Mouse (Mus musculus): ENCODE results near the gene Scn4b. TPM values are rescaled to one million over a fixed set of nuclear protein-coding genes. Genes with fewer than 3 reads are reported as not detected.

Gene Scn4b
- 17.4 and 32.4 TPM in 2 replicates for polyA plus RNA-seq (2012; rRNA removed)

GRCm38 (mm10) chr9:45138191-45139032 is at the start of gene Scn4b:
Gene Scn4b, plus strand, starts transcription at chr9:45138395.
- peak in 1 of 2 experiments; percentile 55 for DNase-seq (ENCODE audit: extremely low spot score in 1 of 2, low spot score in 1 of 2)

GRCm38 (mm10) chr9:45090811-45091210 is 47.4 kb upstream of the Scn4b start:
- no peak for DNase-seq (ENCODE audit: extremely low spot score in 1 of 2, low spot score in 1 of 2)

- DNase-seq (ENCODE audit: extremely low spot score in 1 of 2, low spot score in 1 of 2) = no peak
Measured at GRCm38 (mm10) chr9:45092641-45093040, 45.6 kb upstream of the Scn4b start.

DNA sequence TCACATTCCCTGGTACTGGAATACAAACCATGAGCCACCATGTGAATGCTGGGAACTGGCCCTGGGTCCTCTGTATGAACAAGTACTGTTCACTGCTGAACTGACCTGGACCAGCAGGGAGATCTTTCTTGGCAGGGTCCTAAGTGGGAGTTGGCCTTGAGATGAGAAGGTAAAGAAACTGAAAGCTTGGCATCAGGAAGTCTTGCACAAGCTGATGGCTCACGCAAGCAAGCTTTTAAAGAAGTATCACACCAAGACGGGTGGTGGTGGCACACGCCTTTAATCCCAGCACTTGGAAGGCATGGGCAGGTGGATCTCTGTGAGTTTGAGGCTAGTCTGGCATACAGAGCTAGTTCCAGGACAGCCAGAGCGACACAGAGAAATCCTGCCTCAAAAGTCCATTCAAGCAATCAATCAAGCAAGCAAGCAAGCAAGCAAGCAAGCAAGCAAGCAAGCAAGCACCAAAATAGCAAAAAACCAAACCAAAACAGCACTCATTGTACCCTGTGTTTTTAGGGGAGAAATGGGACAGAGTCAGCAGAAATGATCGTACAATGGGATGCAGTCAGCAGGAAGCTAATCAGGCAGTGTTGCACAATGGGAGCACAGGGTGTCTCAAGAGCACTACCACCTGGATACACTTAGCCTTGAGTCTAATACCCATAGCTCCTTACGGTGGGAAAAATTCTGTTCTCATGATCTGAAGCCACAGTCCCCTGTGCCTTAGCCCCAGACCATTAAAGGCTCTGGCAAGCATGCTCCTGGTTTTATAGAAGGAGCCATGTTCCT is 42.9 kb upstream of the Scn4b start:
- no peak for DNase-seq (ENCODE audit: extremely low spot score in 1 of 2, low spot score in 1 of 2)

- no peak for DNase-seq (ENCODE audit: extremely low spot score in 1 of 2, low spot score in 1 of 2)
Measured at GRCm38 (mm10) chr9:45097877-45098276, 40.3 kb upstream of the Scn4b start.

GRCm38 (mm10) chr9:45098426-45098825 is 39.8 kb upstream of the Scn4b start:
- no peak for DNase-seq (ENCODE audit: extremely low spot score in 1 of 2, low spot score in 1 of 2)

DNA sequence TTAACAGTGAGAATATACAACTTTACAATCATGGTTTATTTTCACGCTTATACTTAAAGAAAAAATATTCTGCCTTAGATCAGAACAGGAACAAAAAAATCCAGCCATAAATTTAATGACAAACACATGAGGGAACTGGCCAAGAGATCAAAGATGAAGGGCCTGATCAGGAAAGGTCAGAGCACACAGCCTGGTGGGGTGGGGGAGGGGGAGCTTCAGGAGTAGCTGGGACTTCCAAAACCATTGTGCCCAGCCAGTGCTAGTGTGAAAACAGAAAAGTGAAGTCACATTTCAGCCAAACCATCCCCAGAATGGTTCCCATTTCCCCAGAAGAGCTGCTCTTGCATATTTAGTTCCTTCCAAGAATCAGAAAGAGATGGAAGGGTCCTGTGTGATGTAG is 35.7 kb upstream of the Scn4b start:
- no peak for DNase-seq (ENCODE audit: extremely low spot score in 1 of 2, low spot score in 1 of 2)

DNA sequence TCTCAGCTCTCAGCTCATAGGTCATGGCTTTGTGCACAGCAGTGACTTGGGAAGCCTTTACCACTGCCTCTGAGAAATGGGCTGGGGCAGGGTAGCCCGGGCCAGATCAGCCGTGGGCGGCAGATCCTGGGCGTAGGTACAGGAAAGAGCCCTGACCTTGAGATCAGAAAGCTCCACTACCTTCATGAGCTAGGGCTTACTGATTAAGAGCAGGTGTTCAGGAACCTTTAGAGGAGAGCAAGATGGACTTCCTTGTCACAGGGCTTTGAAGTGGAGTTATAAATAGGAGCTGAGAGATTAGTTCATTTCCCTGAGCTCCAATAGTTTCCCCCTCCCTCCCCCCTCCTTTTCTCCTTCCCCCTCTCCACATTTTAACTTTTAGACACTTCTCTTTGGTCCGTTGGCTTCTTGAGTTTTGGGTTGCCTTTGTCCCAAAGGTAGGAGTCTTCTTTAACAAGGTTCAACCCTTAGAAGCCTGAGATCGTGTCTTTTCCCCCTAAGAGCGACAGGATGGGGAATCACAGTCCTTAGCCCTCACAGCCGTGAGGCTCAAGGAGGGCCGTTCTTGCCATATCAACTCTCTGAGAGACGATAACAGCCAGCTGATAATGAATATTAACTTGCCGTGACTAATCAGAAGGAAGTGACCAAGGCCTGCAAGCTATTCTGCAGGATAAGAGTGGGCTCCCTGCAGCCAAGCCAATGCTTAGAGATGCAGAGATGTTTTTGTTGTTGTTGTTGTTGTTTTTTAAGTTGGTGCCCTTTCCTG is 34.8 kb upstream of the Scn4b start:
- no peak for DNase-seq (ENCODE audit: extremely low spot score in 1 of 2, low spot score in 1 of 2)

DNA sequence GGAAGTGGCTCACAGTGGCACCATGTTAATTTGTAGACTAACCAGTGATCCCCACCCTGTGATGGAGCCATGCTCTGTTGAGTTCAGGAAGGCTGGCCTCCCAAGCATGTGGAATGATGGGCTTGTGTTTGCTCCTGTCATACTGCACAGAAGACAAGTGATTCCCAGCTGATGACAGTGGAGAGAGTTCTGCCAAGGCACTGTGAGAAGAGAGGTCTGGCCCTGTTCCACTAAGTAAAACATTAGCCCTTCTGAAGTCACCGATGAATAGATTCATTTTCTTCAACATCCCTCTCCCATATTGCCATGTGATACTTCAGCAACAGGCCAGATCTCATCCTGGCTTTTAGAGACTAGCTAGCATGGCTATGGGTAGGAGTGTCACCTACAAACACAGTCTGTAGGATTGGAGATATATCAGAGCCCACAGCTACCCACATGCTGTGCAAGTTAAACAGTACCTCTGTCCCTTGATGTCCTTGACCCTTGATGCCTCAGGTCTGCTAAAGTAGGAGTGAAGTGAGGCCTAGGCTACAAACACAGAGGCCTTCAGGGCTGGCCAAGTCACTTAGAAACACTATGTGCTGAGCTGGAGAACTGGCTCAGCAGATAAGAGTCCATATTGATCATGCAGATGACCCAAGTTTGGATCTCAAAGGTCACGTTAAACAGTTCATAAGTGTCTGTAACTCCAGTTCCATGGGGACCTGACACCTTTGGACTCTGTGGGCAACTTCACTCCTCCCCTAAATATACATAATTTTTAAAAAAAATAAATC is 32.4 kb upstream of the Scn4b start:
- DNase-seq (ENCODE audit: extremely low spot score in 1 of 2, low spot score in 1 of 2) = no peak

DNA sequence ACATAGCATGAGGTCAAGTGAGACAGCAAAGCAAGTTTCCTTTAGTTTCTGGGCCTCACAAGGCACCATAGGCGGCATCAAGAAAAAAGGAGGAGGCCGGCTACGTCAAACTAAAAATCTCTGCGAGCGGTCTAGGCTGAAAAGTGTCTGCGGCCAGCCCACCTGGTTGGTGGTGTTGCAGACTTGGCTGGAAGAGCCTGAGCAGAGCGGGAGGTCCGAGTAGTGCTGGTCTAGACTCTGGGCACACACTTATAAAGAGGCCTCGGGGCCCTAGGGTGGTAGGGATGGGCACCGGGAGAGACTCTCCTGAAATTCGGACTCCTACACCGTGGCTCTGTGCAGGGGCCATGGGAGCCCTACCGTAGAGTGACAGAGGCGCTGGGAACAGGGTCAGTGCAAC is 22.5 kb upstream of the Scn4b start:
- peak; percentile 32 to 86 for DNase-seq (ENCODE audit: extremely low spot score in 1 of 2, low spot score in 1 of 2)

- DNase-seq (ENCODE audit: extremely low spot score in 1 of 2, low spot score in 1 of 2) = no peak
Measured at GRCm38 (mm10) chr9:45116819-45117218, 21.4 kb upstream of the Scn4b start.

- DNase-seq (ENCODE audit: extremely low spot score in 1 of 2, low spot score in 1 of 2) = peak in 1 of 2 experiments; percentile 66
Measured at GRCm38 (mm10) chr9:45117741-45118431, 20.3 kb upstream of the Scn4b start, which contains the start of gene Scn2b. Gene Scn2b, plus strand, starts transcription at chr9:45117782.

- no peak for DNase-seq (ENCODE audit: extremely low spot score in 1 of 2, low spot score in 1 of 2)
Measured at GRCm38 (mm10) chr9:45118552-45118951, 19.6 kb upstream of the Scn4b start.

DNA sequence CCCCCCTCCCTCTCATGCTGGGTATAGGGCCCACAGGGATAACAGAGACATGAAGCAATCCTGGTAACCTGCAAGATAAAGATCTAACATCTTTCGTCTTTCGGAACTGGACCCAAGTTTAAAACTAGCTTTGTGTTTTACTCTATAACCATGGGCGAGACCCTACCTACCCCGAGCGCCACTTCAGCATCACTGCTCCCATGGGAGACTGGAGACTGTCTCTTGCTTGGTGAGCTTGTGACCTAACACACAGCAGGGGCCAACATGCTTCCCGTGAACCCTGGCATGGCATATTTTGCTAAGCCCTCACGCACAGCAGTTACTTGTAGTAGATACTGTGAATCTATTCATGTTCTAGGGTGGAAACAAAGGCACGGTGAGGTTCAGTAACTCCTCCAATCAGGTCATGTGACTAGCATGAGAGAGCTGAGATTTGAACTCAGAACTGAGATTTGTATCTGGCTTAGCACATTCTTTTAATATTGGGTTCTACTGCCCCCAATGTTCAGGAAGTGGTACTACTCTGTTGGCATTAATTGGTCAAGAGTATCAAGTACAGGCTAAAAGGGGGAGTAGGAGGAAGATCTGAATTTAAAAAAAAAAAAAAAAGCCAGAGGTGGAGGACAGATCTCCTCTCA is 18.8 kb upstream of the Scn4b start:
- no peak for DNase-seq (ENCODE audit: extremely low spot score in 1 of 2, low spot score in 1 of 2)

DNA sequence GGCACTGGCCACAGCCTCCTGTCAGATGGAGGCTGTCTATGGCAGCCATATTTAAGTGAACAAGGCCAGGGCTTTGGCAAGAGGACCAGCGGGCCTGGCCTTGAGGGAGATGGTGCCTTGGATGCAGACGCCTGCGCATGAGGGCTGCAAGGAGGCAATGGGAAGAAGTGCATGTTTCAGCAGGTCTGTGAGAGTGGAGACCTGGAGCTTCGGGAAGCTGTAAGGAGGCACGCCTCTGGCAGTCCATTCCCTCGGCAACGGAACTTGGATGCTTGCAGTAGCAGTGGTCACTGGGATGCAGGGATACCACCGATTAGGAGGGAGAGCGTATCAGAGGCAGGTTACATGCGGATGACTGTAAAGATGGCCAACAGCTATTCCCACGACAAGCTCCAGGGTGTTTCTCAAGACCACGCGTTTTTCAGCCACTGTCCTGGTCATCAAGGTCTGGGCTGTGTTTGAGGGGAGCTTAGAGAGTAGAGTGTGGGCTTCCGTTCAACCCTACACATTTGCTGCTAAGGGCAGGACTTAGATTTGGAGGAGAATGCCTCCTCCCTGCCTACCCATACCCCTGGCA is 18.2 kb upstream of the Scn4b start:
- no peak for DNase-seq (ENCODE audit: extremely low spot score in 1 of 2, low spot score in 1 of 2)

DNA sequence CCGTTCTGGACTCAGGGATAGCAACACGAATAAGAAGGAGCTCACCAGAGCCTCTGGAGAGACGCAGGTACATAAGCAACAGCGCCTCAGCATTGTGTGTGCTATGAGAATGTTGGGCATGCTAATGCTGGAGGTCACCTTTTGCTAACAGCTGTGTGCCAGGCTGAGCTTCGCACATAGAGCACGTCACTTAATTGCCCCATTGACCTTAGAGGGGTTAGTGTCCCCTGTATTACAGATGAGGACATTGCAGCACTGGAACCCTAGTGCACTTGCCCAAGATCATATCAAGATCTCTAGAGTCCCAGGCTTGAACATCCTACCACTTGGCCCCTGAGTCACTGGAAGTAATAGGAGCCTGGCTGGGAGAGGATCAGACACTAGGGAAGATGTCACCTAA is 17.6 kb upstream of the Scn4b start:
- DNase-seq (ENCODE audit: extremely low spot score in 1 of 2, low spot score in 1 of 2) = no peak

DNA sequence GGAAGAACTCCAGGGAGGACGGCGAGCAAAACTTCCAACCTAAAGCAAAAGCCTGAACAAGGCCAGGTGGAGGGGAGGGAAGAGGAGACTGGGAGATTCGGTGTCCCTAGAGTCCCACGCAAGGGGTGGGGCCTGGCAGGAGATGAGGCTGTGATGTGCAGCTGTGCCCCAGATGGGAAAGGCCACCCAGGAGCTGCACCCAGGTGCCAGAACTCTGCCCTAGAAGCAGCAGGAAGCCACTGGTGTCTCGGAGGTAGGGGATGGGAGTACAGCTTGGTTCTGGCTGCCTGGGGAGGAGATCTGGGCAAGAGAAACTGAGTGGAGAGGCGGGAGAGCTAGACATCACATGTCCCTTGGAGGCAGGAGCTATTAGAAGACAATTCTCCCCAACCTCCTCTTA is 17.2 kb upstream of the Scn4b start:
- DNase-seq (ENCODE audit: extremely low spot score in 1 of 2, low spot score in 1 of 2) = peak in 1 of 2 experiments; percentile 42

DNA sequence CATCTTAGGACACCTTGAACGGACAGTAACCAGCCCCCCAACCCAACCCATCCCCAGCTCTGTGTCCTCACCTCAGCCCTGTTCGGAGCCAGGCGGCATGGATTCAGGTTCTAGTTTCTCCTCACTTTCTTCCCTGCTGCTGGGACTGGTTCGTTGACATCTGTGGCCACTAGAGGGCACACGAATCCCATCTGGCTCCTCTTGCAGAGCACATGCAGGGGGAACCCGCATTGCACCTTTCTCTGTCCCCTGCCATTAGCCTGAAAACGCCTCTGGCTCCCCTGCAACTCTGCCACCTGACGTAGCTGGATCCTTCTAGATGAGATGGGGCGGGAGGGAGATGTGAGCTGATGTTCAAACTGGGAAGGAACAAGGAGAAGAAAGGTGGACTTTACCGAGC is 16.4 kb upstream of the Scn4b start:
- DNase-seq (ENCODE audit: extremely low spot score in 1 of 2, low spot score in 1 of 2) = peak; percentile 54 to 85

All from frontal cortex, adult 2 months (tissue).